Mouse (Mus musculus) neural tube, embryonic 11.5 days (tissue): ENCODE results near the gene Dclre1b. TPM values are rescaled to one million over a fixed set of nuclear protein-coding genes. Genes with fewer than 3 reads are reported as not detected.

Experiments used
- polyA plus RNA-seq: library from polyadenylated mRNA; unstranded; fragments of >200 nt; fragmentation: Nextera tagmentation; extraction: Ambion mirVana; gene quantifications from 2 replicates; pipeline ENCODE4 v1.2.1, GENCODE M21; 2014

Dclre1b gene
- polyA plus RNA-seq, 1 experiment from 2014 or later = 35.9 TPM

Other genes with a start within 250 kb of the Dclre1b start
- 2.9 and 3.1 TPM in 2 replicates for gene Syt6, start 234.2 kb downstream of the Dclre1b start, polyA plus RNA-seq
- gene Atg4a-ps, start 163.4 kb downstream of the Dclre1b start, polyA plus RNA-seq = 0.13 TPM in 1 of 2 replicates, not detected in the other
- 18.0 and 19.0 TPM in 2 replicates for gene Olfml3, start 71.4 kb downstream of the Dclre1b start, polyA plus RNA-seq
- gene Gm10964, start 70.1 kb downstream of the Dclre1b start, polyA plus RNA-seq = not detected in 2 replicates
- 15.4 and 16.0 TPM in 2 replicates for gene Hipk1, start 17.9 kb downstream of the Dclre1b start, polyA plus RNA-seq
- 27.4 and 27.6 TPM in 2 replicates for gene Ap4b1, start 76 bp upstream of the Dclre1b start, polyA plus RNA-seq
- gene Gm43064, start 129 bp upstream of the Dclre1b start, polyA plus RNA-seq = 0.14 and 0.19 TPM in 2 replicates
- not detected in 2 replicates for gene Bcl2l15, start 23.2 kb upstream of the Dclre1b start, polyA plus RNA-seq
- gene Ptpn22, start 50.4 kb upstream of the Dclre1b start, polyA plus RNA-seq = 0.24 and 0.65 TPM in 2 replicates
- 22.3 and 22.6 TPM in 2 replicates for gene Rsbn1, start 104.7 kb upstream of the Dclre1b start, polyA plus RNA-seq
- 46.3 and 47.9 TPM in 2 replicates for gene Phtf1, start 158.7 kb upstream of the Dclre1b start, polyA plus RNA-seq